Mouse (Mus musculus) heart, postnatal 4 days (tissue): ENCODE results near the gene Ino80d. TPM values are rescaled to one million over a fixed set of nuclear protein-coding genes. Genes with fewer than 3 reads are reported as not detected.
A peak's percentile ranks its signal among the peaks of the same experiment; 100 is the strongest.
"Not testable (repeated sequence)": the region's sequence is repeated elsewhere in the genome, so short reads cannot be mapped to it uniquely, and the experiment has no call there.

Source experiments
- DNase-seq: peaks from one replicate; pipeline ENCODE4 v3.0.0; 2021
- total RNA-seq, 2 experiments: library from RNA; stranded (reverse); gene quantifications; 2 replicates each; pipeline ENCODE4 v1.2.3; 2021

Ino80d gene
- 10 to 100 TPM; 26.0 to 27.3 TPM for total RNA-seq

DNA sequence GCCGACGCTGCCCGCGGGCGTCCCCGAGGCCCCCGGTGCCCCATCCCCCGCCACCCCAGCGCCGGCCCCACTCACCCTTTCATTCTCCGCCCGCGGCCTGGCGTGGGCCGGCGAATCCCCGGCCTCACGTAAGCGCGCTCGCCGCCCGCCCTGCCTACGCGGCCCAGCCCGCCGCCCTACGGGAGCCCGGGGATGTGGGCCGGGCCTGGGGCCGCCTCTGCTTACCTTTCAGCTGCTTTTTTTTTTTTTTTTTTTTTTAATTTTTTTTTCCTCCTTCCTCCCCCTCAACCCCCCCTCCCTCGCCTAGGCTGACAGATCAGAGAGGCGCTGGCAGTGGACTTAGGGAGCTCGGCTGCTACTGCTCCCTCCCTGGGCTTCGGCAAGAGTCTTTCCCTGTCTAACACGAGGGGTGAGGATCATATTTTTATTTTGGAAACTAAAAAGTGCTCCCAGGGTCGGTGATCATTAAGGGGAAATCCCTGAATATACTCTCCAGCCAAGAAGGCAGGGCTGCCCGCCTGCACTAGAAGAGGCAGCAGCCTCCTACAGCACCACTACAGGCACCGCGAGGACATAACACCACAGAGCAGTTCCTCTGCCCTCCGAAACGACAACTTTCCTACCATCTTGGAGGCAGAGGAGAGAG, at the start of gene Ino80d:
Ino80d (minus strand) TSS at position 532 of the 646 bp plus-strand sequence.
- peak; percentile 81 for DNase-seq

DNA sequence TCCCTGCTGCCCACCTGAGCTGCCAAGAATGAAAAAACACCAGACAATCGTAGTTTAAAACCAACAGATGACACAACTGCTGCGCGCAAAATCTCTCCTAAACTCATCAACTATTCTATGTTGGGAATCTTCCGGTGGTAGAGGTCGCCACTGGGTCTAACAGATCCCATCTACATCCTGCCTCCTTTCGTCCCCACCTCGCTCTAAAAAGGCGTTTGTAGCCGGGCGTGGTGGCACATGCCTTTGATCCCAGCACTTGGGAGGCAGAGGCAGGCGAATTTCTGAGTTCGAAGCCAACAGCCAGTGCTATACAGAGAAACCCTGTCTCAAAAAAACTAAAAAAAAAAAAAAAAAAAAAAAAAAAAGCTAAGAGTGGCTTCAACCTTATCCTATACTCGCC, 25.8 kb upstream of the Ino80d start:
- DNase-seq, result no peak

DNA sequence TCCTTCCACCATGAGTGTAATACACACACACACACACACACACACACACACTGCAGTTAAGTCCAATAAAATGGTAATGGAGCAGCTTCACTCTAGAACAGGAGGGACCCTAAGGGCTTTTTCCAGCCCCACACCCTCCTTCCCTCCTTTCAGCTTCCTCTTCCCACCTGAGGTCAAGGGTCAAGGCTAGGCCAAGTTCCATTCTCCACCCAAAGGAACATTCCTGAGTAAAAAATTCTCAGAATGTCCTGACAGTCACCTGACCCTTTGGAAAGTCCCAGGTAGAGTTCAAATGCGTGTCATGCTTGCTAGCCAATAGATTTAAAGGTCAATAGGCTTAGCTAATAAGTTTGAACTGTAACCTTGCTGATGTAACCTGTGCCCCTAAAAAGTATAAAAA, 24.1 kb upstream of the Ino80d start:
- DNase-seq, result not testable (repeated sequence)

DNA sequence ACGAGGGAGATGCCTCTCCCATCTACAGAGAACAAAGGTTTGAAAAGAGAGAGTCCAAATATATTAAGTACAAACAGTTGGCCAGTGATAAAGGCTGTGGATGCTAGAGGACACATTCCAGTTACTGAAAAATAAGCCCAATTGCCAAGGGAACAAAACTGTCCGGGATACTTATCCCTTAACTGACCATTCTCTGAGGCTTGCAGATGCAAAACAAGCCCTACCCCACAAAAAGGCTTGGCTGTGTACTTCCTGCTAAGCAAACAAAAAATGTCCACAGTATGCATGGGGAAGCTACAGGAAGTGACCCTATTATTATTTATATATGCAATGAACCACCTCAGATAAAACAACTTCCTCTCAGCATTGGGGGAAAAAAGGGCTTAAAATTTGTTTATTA, 23.5 kb upstream of the Ino80d start:
- no peak for DNase-seq

DNA sequence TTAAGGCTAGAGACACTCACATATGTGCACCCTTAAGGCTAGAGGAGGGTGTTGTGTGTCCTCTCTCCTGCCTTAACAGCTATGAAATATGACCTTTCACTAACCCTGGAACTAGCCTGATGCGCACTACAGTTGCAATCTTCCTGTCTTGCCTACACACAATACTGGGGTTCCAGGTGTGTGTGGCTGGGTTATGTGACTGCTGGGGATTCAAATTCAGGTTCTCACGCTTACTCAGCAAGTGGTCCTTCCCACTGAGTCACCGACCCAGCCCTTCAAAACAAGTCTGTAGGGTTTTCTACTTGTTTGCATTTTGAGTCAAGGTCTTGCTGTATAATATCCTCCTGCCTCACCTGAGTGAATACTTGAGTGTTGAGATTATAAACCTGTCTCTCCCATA, 20.1 kb upstream of the Ino80d start:
- no peak for DNase-seq

DNA sequence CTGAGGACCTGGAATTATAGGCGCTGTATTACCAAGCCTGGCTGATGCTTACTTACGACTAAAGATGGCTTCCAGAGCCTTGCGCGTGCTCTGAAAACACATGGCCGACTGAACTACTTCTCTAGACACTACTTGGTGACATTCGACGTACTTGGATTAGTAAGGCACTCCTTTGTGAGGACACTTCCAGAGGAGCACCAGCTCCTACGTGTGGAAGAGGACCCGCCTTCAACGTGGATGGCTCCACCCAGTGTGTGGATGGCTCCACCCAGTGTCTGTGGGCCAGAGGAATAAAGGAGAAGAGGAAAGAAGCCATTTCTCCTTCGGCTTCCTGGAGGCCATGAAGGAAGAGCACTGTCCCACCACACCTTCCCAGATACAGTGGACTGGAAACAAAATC, 17.3 kb upstream of the Ino80d start:
- DNase-seq, result no peak

DNA sequence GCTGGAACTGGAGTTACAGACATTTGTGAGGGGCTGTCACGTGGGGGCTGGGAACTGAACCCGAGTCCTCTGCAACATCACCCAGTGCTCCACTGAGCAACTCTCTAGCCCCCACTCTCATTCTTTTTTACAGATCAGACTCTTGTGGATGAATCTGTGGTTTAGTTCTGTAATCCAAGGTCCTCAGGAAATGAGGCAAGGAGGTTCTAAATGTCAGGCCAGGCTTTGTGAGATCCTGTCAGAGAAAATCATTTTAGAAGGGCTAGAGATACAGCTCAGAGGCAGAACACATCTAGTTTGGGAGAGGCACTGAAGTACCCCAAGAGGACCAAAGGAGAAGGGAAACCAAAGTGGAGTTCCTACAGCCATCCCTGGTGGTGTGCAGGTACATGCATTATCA, 16.4 kb upstream of the Ino80d start:
- DNase-seq, result no peak

- DNase-seq, result peak; percentile 13
Observed at GRCm38 (mm10) chr1:63129857-63130690, 15.6 kb upstream of the Ino80d start.

- no peak for DNase-seq
Observed at GRCm38 (mm10) chr1:63129273-63129672, 14.8 kb upstream of the Ino80d start.

DNA sequence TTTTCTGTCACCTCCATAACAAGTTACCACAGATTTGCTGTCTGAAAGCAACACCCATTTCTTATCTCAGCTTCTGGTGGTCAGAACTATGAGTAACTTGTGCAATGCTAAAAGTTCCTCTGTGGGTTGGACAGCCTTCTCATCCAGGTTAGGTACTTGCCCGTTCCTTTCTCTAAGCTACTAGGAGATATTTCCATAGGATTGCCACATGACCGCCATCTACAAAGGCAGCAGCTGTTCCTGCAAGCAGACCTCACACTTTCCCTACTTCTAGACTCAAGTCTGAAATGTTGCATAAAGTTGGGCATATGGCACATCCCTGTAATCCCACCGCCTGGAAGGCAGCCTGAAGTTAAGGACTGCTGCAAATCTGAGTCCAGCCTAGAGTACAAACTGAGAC, 11.7 kb upstream of the Ino80d start:
- no peak for DNase-seq

- no peak for DNase-seq
Observed at GRCm38 (mm10) chr1:63123823-63124450, 9.5 kb upstream of the Ino80d start.

DNA sequence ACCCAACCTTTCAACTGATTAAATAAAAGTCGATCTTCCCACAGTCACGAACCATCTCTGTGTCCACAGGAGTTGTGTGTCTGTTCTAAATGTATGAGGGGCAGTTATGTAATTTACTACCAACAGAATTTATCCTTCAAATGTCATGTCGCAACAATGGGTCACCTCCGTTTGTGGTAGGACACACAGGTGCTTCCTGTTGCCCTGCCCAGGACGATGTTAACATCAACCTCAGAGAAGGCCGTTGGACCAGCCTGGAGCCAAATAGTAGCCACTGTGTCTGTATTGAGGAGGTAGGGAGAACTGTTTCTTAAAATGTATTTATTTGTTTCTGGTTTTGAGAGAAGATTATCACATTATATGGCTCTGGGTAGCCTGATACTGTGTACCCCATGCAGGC, 7.5 kb upstream of the Ino80d start:
- DNase-seq, result no peak

DNA sequence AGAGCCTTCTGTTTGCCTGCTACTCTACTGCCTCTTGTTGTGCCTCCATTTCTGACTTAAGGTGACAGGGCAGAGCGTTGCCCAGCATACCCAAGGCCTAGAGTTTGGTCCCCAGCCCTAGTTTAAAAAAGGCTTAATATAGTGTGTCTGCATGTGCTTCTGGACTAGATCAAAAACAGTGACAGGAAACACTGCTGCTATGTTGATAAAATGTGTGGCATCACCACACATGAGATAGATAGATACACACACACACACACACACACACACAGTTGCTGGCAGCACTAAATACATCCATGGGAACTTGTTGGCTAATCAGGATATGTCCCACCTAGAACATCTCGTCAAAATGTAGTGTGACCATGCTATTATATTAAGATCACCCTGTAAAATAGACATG, 5.9 kb upstream of the Ino80d start:
- no peak for DNase-seq

DNA sequence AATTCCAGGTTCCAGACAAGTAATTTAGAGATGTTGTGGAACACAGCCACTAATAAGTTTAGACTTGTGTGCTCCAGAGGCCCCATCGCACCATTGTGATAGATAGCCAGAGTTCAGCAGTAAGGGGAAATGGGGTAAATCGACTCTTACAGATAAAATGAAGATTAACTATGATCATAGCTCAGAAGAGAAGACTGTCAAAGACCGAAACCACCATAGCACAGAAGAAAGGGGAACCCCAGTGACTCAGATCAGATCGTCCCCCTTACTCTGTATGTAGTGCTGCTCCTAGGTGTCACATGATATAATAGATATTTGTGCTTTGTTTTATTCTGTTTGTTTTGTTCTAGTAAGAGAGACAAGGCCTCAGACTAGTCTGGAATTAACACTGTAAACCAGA, 5.2 kb upstream of the Ino80d start:
- DNase-seq, result no peak

GRCm38 (mm10) chr1:63115540-63115939, 1.1 kb upstream of the Ino80d start:
- no peak for DNase-seq

- DNase-seq, result no peak
Observed at GRCm38 (mm10) chr1:63115096-63115495, 629 bp upstream of the Ino80d start.

GRCm38 (mm10) chr1:63113274-63114135, 962 bp downstream of the Ino80d start:
- peak; percentile 67 for DNase-seq

GRCm38 (mm10) chr1:63112865-63113261, 1.6 kb downstream of the Ino80d start:
- DNase-seq, result peak; percentile 36

DNA sequence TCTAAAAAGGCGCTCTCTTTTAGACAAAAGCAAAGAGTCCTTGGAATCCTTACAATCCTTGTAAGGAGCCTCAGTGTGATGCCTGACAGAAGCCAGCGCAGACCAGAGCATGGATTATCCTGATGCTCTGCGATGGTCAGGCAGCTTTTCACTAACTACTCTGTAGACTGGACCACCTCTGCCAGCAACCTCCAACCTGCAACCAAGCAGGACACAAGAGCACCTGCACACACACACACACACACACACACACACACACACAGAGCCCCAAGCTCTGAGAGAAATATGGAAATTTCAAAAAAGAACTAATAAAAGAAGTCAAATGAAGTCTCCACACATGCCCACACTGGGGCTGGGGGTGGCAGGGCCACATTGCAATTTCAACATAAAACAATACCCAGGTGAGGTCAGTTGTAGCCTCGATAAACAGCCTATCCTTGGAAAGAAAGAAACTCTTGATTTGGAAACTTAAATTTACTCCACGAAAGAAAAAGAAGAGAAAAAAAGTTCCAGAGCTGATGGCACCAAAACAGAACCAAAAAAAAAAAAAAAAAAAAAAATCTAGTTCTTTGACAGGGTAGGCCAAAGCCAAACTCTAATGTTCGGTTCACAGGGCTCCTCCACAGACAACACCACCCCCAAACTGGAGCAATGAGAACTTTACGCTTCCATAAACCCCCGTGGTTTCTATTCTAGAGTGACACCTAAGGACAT, 2.2 kb downstream of the Ino80d start:
- no peak for DNase-seq

DNA sequence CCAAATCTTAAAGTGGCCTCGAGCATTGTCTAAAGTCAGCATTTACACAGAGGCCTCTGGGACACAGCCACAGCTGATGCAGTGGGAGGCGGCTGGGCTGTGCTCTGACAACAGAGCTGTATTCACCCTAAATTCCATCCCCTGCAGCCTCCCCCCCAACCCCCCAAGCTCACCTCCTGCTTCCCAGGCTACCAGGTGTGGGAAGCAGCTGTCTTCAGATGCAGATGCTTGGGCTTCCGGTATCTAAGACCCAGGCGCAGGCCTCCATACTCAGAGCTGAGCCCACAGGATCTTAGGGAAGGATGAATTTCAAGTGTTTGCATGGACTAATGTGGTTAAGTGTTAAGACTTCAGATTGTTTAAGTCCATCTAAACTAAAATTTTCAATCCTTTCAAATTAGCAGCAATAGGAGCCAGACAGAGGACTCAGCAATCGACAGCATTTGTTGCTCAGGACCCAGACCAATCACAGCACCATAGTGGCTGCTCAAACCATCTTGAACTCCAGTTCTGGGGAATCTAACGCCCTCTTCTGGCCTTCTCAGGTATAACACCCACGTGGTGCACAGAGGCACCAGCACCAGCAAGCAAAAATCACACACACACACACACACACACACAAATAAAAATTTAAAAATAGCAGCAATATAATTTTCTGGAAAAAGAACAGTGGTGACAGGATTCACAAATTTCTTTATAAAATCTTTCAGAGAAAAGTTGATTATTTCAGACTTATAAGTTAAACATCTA, 3.8 kb downstream of the Ino80d start:
- peak; percentile 60 for DNase-seq
